Mouse (Mus musculus) brain, embryonic 14.5 days (tissue): ENCODE results near the gene Plg. TPM values are rescaled to one million over a fixed set of nuclear protein-coding genes. Genes with fewer than 3 reads are reported as not detected.

Experiments used
- DNase-seq: peaks from one replicate; pipeline ENCODE4 v3.0.0-alpha.2; 2011; ENCODE audit warnings: low read depth
- CTCF ChIP-seq: fragments of 200-500 bp; IDR thresholded peaks from 2 replicates; pipeline ENCODE4 v1.5.1; 2012; ENCODE audit warnings: inconsistent platforms, mild to moderate bottlenecking, moderate library complexity, borderline replicate concordance; ENCODE audit not compliant: insufficient read depth, insufficient read length; ENCODE audit errors: extremely low read depth
- POLR2A ChIP-seq: fragments of 200-500 bp; IDR thresholded peaks from 2 replicates; pipeline ENCODE4 v1.6.1; 2012; ENCODE audit warnings: mild to moderate bottlenecking, inconsistent platforms, borderline replicate concordance; ENCODE audit not compliant: poor library complexity, insufficient read depth, insufficient read length, severe bottlenecking; ENCODE audit errors: extremely low read depth
- polyA plus RNA-seq: library from polyadenylated mRNA; depleted of rRNA; stranded (reverse); fragments of >200 nt; gene quantifications from 2 replicates; pipeline ENCODE4 v1.2.3, GENCODE M21; 2012

Plg gene
- polyA plus RNA-seq, 1 experiment: 0.16 TPM

DNA sequence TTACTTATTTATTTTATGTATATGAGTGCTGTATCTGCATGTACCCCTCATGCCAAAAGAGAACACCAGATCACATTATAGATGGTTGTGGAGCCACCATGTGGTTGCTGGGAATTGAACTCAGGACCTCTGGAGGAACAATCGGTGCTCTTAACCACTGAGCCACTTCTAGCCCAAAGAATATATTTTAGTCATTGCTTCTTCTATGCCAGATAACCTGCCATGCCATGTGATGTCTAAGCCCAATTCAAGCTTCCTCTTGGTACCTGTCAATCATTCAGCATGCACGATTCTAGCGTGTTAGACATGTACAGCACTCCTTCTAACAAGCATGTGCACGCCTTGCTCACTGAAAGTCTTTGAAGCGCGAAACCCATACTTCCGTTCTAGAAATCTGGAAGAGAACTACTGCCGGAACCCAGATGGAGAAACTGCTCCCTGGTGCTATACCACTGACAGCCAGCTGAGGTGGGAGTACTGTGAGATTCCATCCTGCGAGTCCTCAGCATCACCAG, 17.8 kb downstream of the Plg start:
- no peak for DNase-seq

DNA sequence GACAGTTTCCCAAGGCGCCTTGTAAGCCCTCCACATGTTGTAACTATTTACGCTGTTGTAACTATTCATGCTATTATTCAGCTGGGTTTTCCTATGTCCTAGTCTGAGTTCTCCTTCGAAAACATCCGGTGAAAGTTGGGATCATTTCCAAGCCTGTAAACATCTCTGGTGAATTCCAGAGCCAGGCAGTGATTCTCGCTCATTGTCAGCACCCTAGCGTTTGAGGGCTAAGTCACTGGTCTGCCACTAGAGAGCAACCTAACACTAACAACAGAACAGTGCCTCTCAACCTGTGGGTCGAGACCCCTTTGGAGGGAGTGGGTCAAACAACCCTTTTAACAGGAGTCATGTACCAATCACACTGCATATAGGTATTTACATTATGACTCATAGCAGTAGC, 25.0 kb downstream of the Plg start:
- TF ChIP-seq POLR2A (no peak), CTCF (no peak)
- no peak for DNase-seq

More for the DNA sequence above, 17.8 kb downstream of the Plg start:
- TF ChIP-seq POLR2A (no peak), CTCF (no peak)

DNA sequence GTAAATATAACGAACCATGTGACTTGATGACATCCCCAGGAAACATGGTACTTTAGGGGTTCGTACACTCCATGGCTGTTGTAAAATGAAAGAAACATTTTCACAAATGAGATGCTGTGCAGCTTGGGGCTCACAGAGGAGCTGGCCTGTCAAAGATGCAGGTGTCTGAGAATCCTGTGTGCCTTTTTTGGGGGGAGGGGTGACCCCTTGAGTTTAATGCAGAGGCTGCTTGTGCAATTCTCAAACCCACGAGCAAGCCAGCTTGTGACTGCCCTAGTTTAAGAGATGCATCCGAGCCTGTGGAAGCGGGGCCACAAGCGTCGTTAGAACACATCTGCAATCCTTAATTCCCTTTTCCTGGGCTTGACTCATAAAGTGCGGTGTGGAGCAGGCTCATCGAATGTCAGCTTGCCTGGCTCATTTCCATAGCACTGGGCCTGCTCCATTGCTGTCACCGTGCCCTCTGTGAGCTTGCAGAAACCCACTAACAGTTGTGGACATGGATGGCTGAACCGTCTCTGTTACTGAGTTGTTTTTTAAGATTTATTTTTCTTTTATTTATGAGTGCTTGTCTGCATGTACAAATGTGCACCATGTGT, 31.0 kb downstream of the Plg start:
- TF ChIP-seq POLR2A (no peak), CTCF (no peak)
- no peak for DNase-seq

DNA sequence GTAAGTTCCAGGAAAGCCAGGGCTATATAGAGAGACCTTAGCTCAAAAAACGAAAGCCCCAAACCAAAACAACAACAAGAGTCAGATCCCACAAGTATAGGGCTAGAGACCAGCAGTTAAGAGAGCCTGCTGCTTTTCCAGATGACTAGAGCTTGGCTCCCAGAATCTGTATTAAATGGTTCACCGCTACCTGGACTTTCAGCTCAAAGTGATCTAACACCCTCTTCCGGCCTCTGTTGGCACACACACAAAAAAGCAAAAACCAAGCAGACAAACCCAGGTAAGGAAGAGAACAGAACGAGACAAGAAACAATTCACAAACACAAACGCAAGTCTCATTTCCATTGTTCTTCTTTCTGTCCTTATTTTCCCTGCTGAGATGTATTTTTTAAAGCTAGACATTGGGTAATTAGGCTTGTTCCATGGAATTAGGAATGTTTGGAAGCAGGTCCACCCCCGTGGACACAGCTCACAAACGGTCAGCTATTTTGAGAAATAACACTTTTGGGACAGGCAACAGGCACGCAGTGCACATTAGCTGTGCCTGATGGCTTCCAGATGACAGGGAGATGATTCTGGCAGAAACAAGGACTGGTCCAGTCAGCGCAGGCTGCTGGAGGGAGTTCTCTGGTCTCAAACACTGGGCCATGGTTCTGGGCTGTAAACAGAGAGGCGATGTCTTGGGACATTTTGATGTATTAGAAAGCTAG, 33.9 kb downstream of the Plg start:
- no peak for DNase-seq
- no peak for TF ChIP-seq CTCF
- no peak for TF ChIP-seq POLR2A

DNA sequence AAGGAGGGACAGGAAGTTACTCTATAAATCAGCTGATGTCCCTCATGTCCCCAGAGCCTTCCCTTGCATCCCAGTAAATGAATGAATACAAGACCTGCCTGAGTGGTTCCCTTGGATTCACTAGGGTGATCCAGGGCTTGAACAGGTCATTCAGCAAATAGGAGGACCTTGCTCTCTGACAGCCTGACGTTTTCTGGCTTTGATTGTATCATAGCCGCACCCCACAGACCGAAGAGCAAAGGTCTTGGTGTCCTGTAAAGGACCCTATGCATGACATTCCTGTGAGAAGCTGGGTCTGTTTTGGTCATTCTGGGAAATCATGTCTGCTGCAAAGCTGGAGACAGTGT, 34.5 kb downstream of the Plg start:
- no peak for DNase-seq
- no peak for TF ChIP-seq CTCF
- TF ChIP-seq POLR2A: no peak

DNA sequence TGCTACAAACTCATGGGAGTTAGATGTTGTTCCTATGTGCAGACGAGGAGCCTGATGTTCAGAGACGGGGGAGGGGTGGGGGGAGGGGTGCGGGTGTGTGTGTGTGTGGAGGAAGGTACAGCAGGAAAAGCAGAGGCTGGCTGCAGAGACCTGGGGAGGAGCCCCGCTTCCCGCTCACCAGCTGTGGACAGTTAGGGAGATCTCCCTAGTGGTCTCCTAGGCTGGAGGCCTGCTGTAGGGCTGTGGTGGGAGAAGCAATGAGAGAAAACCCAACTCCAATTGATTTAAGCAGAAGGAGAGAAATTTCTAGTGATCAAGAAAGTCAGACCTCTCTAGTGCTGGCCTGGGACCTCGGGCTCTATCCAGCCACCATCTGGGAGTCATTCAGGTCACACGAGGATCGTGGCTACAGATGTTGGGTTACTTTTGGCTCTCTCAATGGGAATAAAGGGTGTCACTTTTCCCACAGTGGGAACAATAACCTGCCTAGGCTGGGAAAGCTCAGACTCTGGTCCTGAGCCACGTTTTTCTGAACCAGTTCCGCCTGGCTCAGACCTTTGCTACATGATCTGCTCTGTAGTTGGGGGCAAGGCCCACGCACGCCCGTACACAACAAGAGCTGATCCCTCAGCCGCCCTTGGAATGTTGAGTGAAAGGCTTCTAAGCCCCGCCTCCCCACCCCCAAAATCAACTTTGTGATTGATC, 36.8 kb downstream of the Plg start:
- DNase-seq: no peak
- TF ChIP-seq CTCF: no peak
- no peak for TF ChIP-seq POLR2A

DNA sequence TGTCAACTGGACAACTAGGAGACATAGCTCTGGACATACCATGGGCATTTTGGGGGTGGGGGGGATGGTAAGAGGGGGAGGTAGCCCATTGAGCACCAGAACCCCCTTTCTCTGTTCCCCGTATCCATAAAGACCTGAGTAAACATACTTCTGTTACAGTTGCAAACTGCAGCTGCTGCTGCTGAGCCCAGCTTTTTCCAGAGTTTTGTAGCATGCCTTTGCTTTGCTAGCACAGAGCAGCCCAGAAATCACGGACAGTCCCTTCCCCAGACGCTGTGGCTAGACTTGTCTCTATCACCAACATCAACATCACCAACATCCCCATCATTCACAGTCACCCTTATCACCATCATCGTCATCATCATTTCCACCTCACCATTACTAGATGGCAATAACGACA, 37.3 kb downstream of the Plg start:
- DNase-seq: no peak
- TF ChIP-seq CTCF (no peak), POLR2A (no peak)

DNA sequence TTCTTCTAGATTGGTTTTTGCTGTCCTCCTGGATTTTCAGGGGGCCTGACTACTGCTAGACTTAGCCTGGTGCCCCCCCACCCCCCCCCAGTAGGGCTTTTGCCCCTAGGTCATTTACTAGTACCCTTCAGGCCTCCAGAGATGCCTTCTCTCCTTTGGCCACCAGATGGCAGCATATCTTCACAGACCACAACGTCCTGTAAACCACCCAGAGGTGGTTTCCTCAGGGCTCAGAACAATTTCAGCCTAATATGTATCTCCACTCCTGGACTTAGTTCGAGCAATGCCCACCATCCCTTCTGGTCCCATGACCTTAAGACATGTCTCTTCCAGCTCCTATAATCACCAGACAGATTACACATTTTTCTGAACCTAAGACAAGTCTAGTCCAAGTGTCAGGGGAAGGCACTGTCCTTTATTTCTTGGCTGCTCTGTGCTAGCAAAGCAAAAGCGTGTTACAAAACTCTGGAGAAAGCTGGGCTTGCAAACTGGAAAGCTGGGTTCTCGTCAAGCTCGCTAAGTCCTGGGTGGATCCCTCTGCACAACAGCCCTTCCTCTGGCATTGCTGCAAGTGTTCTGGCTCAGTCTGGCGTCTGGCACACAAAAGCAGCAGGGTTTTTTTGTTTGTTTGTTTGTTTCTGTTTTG, 38.0 kb downstream of the Plg start:
- DNase-seq: peak; percentile 77
- TF ChIP-seq POLR2A (no peak), CTCF (peak; percentile 86; the same call in 1 of the 2 replicates)

DNA sequence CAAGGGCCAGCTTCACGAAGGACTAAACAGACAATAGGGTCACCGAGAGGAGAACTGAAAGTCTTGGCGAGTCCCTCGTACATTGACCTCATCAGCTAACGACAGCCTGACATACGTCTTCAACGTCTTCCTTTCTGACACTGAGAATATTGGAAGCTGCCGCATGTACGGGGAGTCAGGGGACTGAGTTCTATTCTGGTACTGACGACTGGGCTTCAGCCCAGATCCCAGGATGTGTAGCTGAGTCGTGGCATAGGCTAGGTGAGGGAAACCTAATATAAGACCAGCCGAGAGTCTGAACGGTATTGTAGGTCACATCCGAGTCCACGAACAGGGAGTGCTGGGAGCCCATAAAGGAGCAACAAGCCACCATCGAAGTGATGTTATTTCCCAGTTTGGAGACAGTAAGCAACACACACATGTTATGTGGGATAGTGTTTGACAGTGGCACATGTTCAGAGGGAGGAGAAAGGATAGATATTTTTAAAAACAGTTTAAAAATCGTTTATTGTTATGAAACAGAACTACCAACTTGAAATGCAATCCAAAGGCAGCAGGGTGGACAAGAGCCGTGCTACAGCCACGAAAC, 41.2 kb downstream of the Plg start:
- TF ChIP-seq POLR2A (no peak), CTCF (no peak)
- no peak for DNase-seq

DNA sequence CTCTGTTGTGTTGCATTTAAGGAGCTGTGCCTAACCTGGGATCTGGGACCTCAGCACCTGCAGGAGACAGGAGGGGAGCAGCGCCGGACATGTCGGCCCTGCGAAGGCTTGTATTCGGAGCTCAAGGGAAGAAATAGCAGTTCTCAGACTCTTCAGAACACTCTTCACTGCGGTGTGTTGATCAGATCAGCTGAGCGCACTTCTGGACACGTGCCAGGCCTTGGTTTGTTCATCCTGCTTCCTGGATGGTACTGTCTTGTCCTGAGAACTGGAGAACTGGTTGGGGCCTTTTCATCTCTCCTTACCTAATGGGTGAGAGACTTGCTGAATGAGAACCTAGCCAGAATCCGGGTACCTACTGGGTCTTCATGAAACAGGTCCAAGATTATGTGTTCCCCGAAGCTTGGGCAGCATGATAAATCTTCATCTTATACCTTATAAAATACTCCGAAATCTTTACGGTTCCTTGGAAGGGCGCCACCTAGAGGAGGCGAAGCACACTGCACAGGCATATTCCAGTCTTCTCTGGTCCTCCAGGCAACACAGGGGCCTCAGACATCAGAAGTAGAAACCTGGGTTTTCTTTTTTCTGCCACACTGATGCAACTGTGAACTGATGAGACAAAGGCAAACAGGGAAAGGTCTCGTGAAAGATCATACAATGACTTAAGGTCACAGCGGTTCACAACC, 42.6 kb downstream of the Plg start:
- DNase-seq: no peak
- no peak for TF ChIP-seq POLR2A
- TF ChIP-seq CTCF: peak; percentile 58; the same call in 1 of the 2 replicates
